ENCODE assay signal across 9 mouse cellular contexts in the genomic region with DNA sequence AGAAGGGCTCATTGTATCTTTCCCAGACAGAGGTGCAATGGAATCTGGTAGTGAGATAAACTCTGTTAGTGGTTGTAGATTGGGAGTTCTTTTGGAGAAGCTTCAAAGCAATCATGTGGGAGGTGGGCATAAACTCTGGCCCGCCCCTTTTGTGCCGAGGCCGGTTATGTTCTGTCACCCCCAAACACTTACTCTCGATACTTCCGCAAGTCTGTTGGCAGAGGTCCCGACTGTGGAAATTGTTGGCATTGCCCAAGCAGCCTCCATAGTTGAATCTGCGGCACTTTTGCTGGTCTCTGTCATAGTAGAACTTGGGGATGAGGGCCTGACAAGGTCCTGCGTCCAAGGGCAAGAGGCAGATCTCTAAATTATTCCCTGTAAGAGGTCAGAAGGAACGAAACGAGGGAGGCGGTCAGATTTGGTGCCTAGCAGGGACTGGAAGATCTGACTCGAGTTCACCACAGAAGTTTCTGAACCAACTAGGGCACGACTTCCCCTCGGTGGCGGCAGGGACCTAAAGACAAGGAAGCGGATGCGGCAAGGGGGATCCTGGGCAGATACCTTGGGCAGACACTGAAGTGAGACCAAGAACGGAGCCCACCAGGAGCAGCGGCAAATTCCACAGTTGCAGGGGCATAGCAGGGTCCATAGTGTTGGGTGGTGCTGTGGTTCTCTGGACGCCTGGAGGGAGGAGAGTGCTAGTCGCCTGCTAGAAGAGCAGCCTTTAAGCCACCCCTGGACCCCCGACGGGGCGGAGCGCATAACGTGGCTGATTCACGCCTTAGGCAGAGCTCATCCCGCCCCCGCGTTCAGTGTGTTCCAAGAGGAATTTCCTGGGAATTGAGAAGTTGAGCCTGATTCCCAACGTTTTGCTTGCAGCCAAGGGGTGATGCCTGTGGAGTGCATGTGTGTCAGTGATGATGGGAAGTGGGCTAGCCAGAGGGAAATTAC. TPM values are rescaled to one million over a fixed set of nuclear protein-coding genes. Genes with fewer than 3 reads are reported as not detected.
DNase-seq lines count a peak whose midpoint lies in the region; ATAC-seq and TF ChIP-seq lines count a peak whose summit lies in the region.
"Had no signal": no experiment of that assay in that cellular context is flagged by ENCODE, and none has a peak within 500 bp of the region (broad histone marks: within the 10 kb centered on the region; RNA-seq: fewer than 3 reads in every experiment).

No protein-coding gene starts in this region.

- peak; percentile 7 for DNase-seq in ES-E14 (ENCODE audit: low read depth, low spot score)
- peak; percentile 11 for DNase-seq in adrenal gland, postnatal 25 days
- peak; percentile 4 to 11 for DNase-seq in gastrocnemius, adult 8-10 months (ENCODE audit: low spot score in 2 of 2)
- DNase-seq in limb, embryonic 14.5 days (ENCODE audit: low spot score), result no peak
- peak; percentile 13 for DNase-seq in midbrain, embryonic 10.5 days (ENCODE audit: low spot score)
- DNase-seq in stomach, postnatal 0 days (ENCODE audit: low spot score), result peak; percentile 18
- DNase-seq in B cell, adult 2 months, result no peak

- H3K27me3 ChIP-seq in hindbrain, embryonic 12.5 days, result peaks cover 9% of the 10 kb centered on the region; the same call in 1 of the 2 replicates
- no peaks in the 10 kb centered on the region for H3K27me3 ChIP-seq in limb, embryonic 14.5 days (ENCODE audit: control insufficient read depth, insufficient read depth, low read length)
- H3K27me3 ChIP-seq in midbrain, embryonic 10.5 days (ENCODE audit: low read depth, poor library complexity, severe bottlenecking), result peaks cover 11% of the 10 kb centered on the region
- H3K27me3 ChIP-seq in stomach, postnatal 0 days (ENCODE audit: control insufficient read depth, insufficient read depth, low read length), result no peaks in the 10 kb centered on the region

- H3K4me2 ChIP-seq in hindbrain, embryonic 12.5 days (replicated peaks), result peak overlapping the region; percentile 39
- H3K4me2 ChIP-seq in limb, embryonic 14.5 days (replicated peaks; ENCODE audit: low read depth, low read length, severe bottlenecking), result peak overlapping the region; percentile 44
- peak overlapping the region; percentile 44 for H3K4me2 ChIP-seq in stomach, postnatal 0 days (replicated peaks; ENCODE audit: low read depth)

- WGBS in hindbrain, embryonic 12.5 days, result 34% methylated on average over 31 of the region's 31 CpGs
- WGBS in limb, embryonic 14.5 days, result 22% methylated on average over 31 of the region's 31 CpGs
- WGBS in midbrain, embryonic 10.5 days, result 30% methylated on average over 31 of the region's 31 CpGs
- 28% methylated on average over 31 of the region's 31 CpGs for WGBS in stomach, postnatal 0 days

- ATAC-seq in hindbrain, embryonic 12.5 days (ENCODE audit: low FRiP score), result no peak
- no peak for ATAC-seq in limb, embryonic 14.5 days (ENCODE audit: low FRiP score, low read depth)
- ATAC-seq in stomach, postnatal 0 days (ENCODE audit: low FRiP score, low TSS enrichment), result no peak

- peak overlapping the region; percentile 15 to 47 for H3K4me3 ChIP-seq in ES-E14 (ENCODE audit: insufficient read depth in 1 of 2, low read depth in 1 of 2, low read length in 2 of 2, poor library complexity in 1 of 2, severe bottlenecking in 1 of 2)
- H3K4me3 ChIP-seq in hindbrain, embryonic 12.5 days, result peak overlapping the region; percentile 6; the same call in 1 of the 2 replicates
- peak overlapping the region; percentile 24 for H3K4me3 ChIP-seq in limb, embryonic 14.5 days (replicated peaks; ENCODE audit: low read length)
- H3K4me3 ChIP-seq in midbrain, embryonic 10.5 days, result peak overlapping the region; percentile 27
- peak overlapping the region; percentile 32 for H3K4me3 ChIP-seq in stomach, postnatal 0 days (ENCODE audit: low read depth, low read length)

- no peak for TF ChIP-seq POLR2A in limb, embryonic 14.5 days (IDR thresholded peaks at IDR 0.05; ENCODE audit: borderline replicate concordance, extremely low read depth, insufficient read depth, insufficient read length)

- no peaks in the 10 kb centered on the region for H3K9me3 ChIP-seq in ES-E14 (ENCODE audit: control insufficient read depth, insufficient read depth, low read depth, low read length)
- H3K9me3 ChIP-seq in hindbrain, embryonic 12.5 days (replicated peaks), result no peaks in the 10 kb centered on the region
- H3K9me3 ChIP-seq in limb, embryonic 14.5 days (ENCODE audit: control insufficient read depth, low read length), result no peaks in the 10 kb centered on the region
- no peaks in the 10 kb centered on the region for H3K9me3 ChIP-seq in midbrain, embryonic 10.5 days (replicated peaks)
- H3K9me3 ChIP-seq in stomach, postnatal 0 days (ENCODE audit: control insufficient read depth, low read length), result no peaks in the 10 kb centered on the region

- in situ Hi-C loops in ES-E14 (cut with MboI; ENCODE audit: low sequenced_read_pairs in 2 of 2, unreplicated experiment in 2 of 2), result no loop called here

- H3K4me1 ChIP-seq in ES-E14 (ENCODE audit: control insufficient read depth in 2 of 2, insufficient read depth in 2 of 2, low read length in 2 of 2, poor library complexity in 1 of 2), result no peaks in the 10 kb centered on the region
- H3K4me1 ChIP-seq in hindbrain, embryonic 12.5 days, result 0 out of 2 replicates have a peak, but pooled peaks cover 3% of the 10 kb centered on the region
- H3K4me1 ChIP-seq in limb, embryonic 14.5 days (ENCODE audit: control insufficient read depth, insufficient read depth, low read length), result no peaks in the 10 kb centered on the region
- peaks cover 5% of the 10 kb centered on the region; the same call in 1 of the 2 replicates for H3K4me1 ChIP-seq in midbrain, embryonic 10.5 days
- no peaks in the 10 kb centered on the region for H3K4me1 ChIP-seq in stomach, postnatal 0 days (replicated peaks; ENCODE audit: control insufficient read depth, insufficient read depth)

- no peaks in the 10 kb centered on the region for H3K36me3 ChIP-seq in ES-E14 (ENCODE audit: control insufficient read depth, insufficient read depth, low read length, poor library complexity, severe bottlenecking)
- H3K36me3 ChIP-seq in hindbrain, embryonic 12.5 days, result no peaks in the 10 kb centered on the region
- H3K36me3 ChIP-seq in limb, embryonic 14.5 days (ENCODE audit: control insufficient read depth, insufficient read depth, low read length), result no peaks in the 10 kb centered on the region
- no peaks in the 10 kb centered on the region for H3K36me3 ChIP-seq in midbrain, embryonic 10.5 days
- no peaks in the 10 kb centered on the region for H3K36me3 ChIP-seq in stomach, postnatal 0 days (ENCODE audit: control insufficient read depth, insufficient read depth, low read length)

- no peak for TF ChIP-seq EP300 in stomach, postnatal 0 days (optimal IDR thresholded peaks at IDR 0.05)

- 0 out of 2 replicates have a peak overlapping the region, but pooled peaks have one; percentile 2 for H3K9ac ChIP-seq in ES-E14 (ENCODE audit: insufficient read depth, low read depth, low read length, poor library complexity, severe bottlenecking)
- H3K9ac ChIP-seq in hindbrain, embryonic 12.5 days, result no peak overlapping the region
- H3K9ac ChIP-seq in limb, embryonic 14.5 days (ENCODE audit: low read depth, low read length, severe bottlenecking), result peak overlapping the region; percentile 26; the same call in 1 of the 2 replicates
- 0 out of 2 replicates have a peak overlapping the region, but pooled peaks have one; percentile 13 for H3K9ac ChIP-seq in stomach, postnatal 0 days (ENCODE audit: low read length)

- H3K27ac ChIP-seq in ES-E14 (ENCODE audit: insufficient read depth, low read depth, low read length, poor library complexity, severe bottlenecking), result no peak overlapping the region
- no peak overlapping the region for H3K27ac ChIP-seq in hindbrain, embryonic 12.5 days
- H3K27ac ChIP-seq in limb, embryonic 14.5 days (replicated peaks; ENCODE audit: low read depth, low read length), result no peak overlapping the region
- H3K27ac ChIP-seq in midbrain, embryonic 10.5 days (replicated peaks), result no peak overlapping the region
- 0 out of 2 replicates have a peak overlapping the region, but pooled peaks have one; percentile 2 for H3K27ac ChIP-seq in stomach, postnatal 0 days (replicated peaks)

- no peak for TF ChIP-seq CTCF in stomach, postnatal 0 days (IDR thresholded peaks at IDR 0.05; ENCODE audit: low read depth)

TF ChIP-seq in ES-E14, 5 proteins besides CTCF, POLR2A, EP300 and RAD21 (continues in another document):
- TF ChIP-seq MAFK (IDR thresholded peaks at IDR 0.05; ENCODE audit: insufficient read depth, low read depth, low read length) (no peak), HCFC1 (IDR thresholded peaks at IDR 0.05; ENCODE audit: borderline replicate concordance, insufficient read depth, low read length) (no peak), CHD2 (IDR thresholded peaks at IDR 0.05; ENCODE audit: low read depth, low read length) (no peak), ZNF384 (IDR thresholded peaks at IDR 0.05; ENCODE audit: low read depth, low read length) (no peak)

RNA-seq across cellular contexts. Expression of gene Tfpi2, which starts 20.8 kb away (rescaled TPM):
- 0.42 and 0.67 TPM in 2 replicates for total RNA-seq in ES-E14 (2012; rRNA removed)
- total RNA-seq in adrenal gland, postnatal 25 days (2021), result 4.1 and 6.0 TPM in 2 replicates
- total RNA-seq in gastrocnemius, adult 8-10 months (2022), result under 1 TPM in 1 of 4 experiments, not detected in 3; 0.24 TPM
- 0.34 and 0.60 TPM in 2 replicates for polyA plus RNA-seq in hindbrain, embryonic 12.5 days (2016; fragmentation: Nextera tagmentation; extraction: Ambion mirVana)
- 1.7 and 1.9 TPM in 2 replicates for polyA plus RNA-seq in limb, embryonic 14.5 days (2012; rRNA removed)
- polyA plus RNA-seq in limb, embryonic 14.5 days (2014; fragmentation: Nextera tagmentation; extraction: Ambion mirVana), result 2.3 and 2.6 TPM in 2 replicates
- polyA plus RNA-seq in midbrain, embryonic 10.5 days (2016; fragmentation: Nextera tagmentation; extraction: Ambion mirVana), result 0.56 and 0.60 TPM in 2 replicates
- 1.8 and 2.0 TPM in 2 replicates for polyA plus RNA-seq in stomach, postnatal 0 days (2015; fragmentation: Nextera tagmentation; extraction: Ambion mirVana)
- total RNA-seq: left cerebral cortex, postnatal 36 days had no signal

RNA-seq across cellular contexts. Expression of gene Gngt1, which starts 25.6 kb away (rescaled TPM):
- not detected in 2 replicates for total RNA-seq in ES-E14 (2012; rRNA removed)
- not detected in 2 replicates for total RNA-seq in adrenal gland, postnatal 25 days (2021)
- not detected for total RNA-seq in gastrocnemius, adult 8-10 months (2022)
- not detected in 2 replicates for polyA plus RNA-seq in hindbrain, embryonic 12.5 days (2016; fragmentation: Nextera tagmentation; extraction: Ambion mirVana)
- polyA plus RNA-seq in limb, embryonic 14.5 days (2012; rRNA removed), result not detected in 2 replicates
- not detected in 2 replicates for polyA plus RNA-seq in limb, embryonic 14.5 days (2014; fragmentation: Nextera tagmentation; extraction: Ambion mirVana)
- polyA plus RNA-seq in midbrain, embryonic 10.5 days (2016; fragmentation: Nextera tagmentation; extraction: Ambion mirVana), result not detected in 2 replicates
- polyA plus RNA-seq in stomach, postnatal 0 days (2015; fragmentation: Nextera tagmentation; extraction: Ambion mirVana), result 0.13 and 0.17 TPM in 2 replicates
- total RNA-seq: left cerebral cortex, postnatal 36 days had no signal

RNA-seq across cellular contexts. Expression of gene Gng11, which starts 35.8 kb away (rescaled TPM):
- 1.2 and 4.0 TPM in 2 replicates for total RNA-seq in ES-E14 (2012; rRNA removed)
- total RNA-seq in adrenal gland, postnatal 25 days (2021), result 23.4 and 29.8 TPM in 2 replicates
- total RNA-seq in gastrocnemius, adult 8-10 months (2022), result 10 to 100 TPM; 11.7 to 24.8 (median 15.6) TPM
- 43.8 and 44.3 TPM in 2 replicates for polyA plus RNA-seq in hindbrain, embryonic 12.5 days (2016; fragmentation: Nextera tagmentation; extraction: Ambion mirVana)
- 21.8 and 32.3 TPM in 2 replicates for polyA plus RNA-seq in limb, embryonic 14.5 days (2012; rRNA removed)
- polyA plus RNA-seq in limb, embryonic 14.5 days (2014; fragmentation: Nextera tagmentation; extraction: Ambion mirVana), result 79.3 and 83.4 TPM in 2 replicates
- 31.4 and 32.5 TPM in 2 replicates for polyA plus RNA-seq in midbrain, embryonic 10.5 days (2016; fragmentation: Nextera tagmentation; extraction: Ambion mirVana)
- polyA plus RNA-seq in stomach, postnatal 0 days (2015; fragmentation: Nextera tagmentation; extraction: Ambion mirVana), result 67.2 and 69.7 TPM in 2 replicates

Comparison
In these comparisons a context has a peak if more than half of its experiments do, and no peak if none do; other contexts are left out.
1. DNase-seq: peak in ES-E14 (single experiment), adrenal gland, postnatal 25 days (single experiment), gastrocnemius, adult 8-10 months (2 of 2), midbrain, embryonic 10.5 days (single experiment) and stomach, postnatal 0 days (single experiment); none in limb, embryonic 14.5 days (single experiment) and B cell, adult 2 months (0 of 2).
2. Peak in every context shown above with its lines, with median percentiles within 50 percentile points of each other: H3K4me3 ChIP-seq and H3K4me2 ChIP-seq.